Mouse (Mus musculus) CH12.LX (cell line): ENCODE results near the gene Sppl2b. TPM values are rescaled to one million over a fixed set of nuclear protein-coding genes. Genes with fewer than 3 reads are reported as not detected.
A peak's percentile ranks its signal among the peaks of the same experiment; 100 is the strongest.

Experiments
- DNase-seq: peaks from one replicate; pipeline ENCODE4 v3.0.0-alpha.2; 2013; ENCODE audit errors: extremely low read depth
- H3K27ac ChIP-seq: 2 replicates; pipeline ENCODE4 v1.5.1; 2012; ENCODE audit warnings: low read depth, mild to moderate bottlenecking, control low read depth, moderate library complexity; ENCODE audit not compliant: insufficient read depth
- H3K27me3 ChIP-seq: replicated peaks from 2 replicates; pipeline ENCODE3; 2012; ENCODE audit warnings: inconsistent platforms
- H3K36me3 ChIP-seq, 2 experiments: replicated peaks in 1 of 2; 2 replicates each; pipeline versions ENCODE3 to v1.6.1; 2012; ENCODE audit warnings: inconsistent platforms in 1 of 2, low read length in 1 of 2, mild to moderate bottlenecking in 1 of 2, mixed read lengths in 1 of 2, moderate library complexity in 1 of 2; ENCODE audit not compliant: control insufficient read depth in 1 of 2, insufficient read depth in 1 of 2
- H3K4me1 ChIP-seq, 2 experiments: 2 replicates each; pipeline ENCODE4 v1.6.1; 2012; ENCODE audit warnings: inconsistent platforms in 1 of 2, moderate library complexity in 1 of 2; ENCODE audit not compliant: insufficient read depth in 2 of 2, control insufficient read depth in 1 of 2
- H3K4me2 ChIP-seq: 2 replicates; pipeline ENCODE4 v1.6.1; 2012; ENCODE audit warnings: low read depth, mild to moderate bottlenecking, control low read depth; ENCODE audit not compliant: poor library complexity, insufficient read depth, severe bottlenecking
- H3K4me3 ChIP-seq, 3 experiments: fragments of 150-350 bp in 1 of 3; sonication (generic) in 1 of 3; replicated peaks in 1 of 3; 2 replicates each; pipeline versions ENCODE3 to v1.5.1; 2011 to 2012; ENCODE audit warnings: low read depth in 2 of 3, low read length in 2 of 3, mild to moderate bottlenecking in 2 of 3, moderate library complexity in 2 of 3, control low read depth in 1 of 3, improper control_type of control experiment in 1 of 3, inconsistent platforms in 1 of 3, mixed read lengths in 1 of 3; ENCODE audit not compliant: poor library complexity in 1 of 3
- H3K79me2 ChIP-seq: replicated peaks from 2 replicates; pipeline ENCODE4 v1.6.1; 2012; ENCODE audit warnings: mild to moderate bottlenecking, moderate library complexity; ENCODE audit not compliant: control insufficient read depth, poor library complexity, insufficient read depth, severe bottlenecking; ENCODE audit errors: extremely low read depth
- H3K9ac ChIP-seq: 2 replicates; pipeline ENCODE4 v1.6.1; 2012; ENCODE audit warnings: low read depth, mild to moderate bottlenecking, control low read depth, moderate library complexity; ENCODE audit not compliant: insufficient read depth
- H3K9me3 ChIP-seq: replicated peaks from 2 replicates; pipeline ENCODE3; 2012; ENCODE audit warnings: low read length, inconsistent platforms, mixed read lengths
- CTCF ChIP-seq, 2 experiments: IDR thresholded peaks in 1 of 2; conservative IDR thresholded peaks in 1 of 2; 2 replicates each; pipeline ENCODE4 v1.5.1; 2011 to 2012; ENCODE audit warnings: low read depth in 2 of 2, low read length in 2 of 2, improper control_type of control experiment in 1 of 2, inconsistent platforms in 1 of 2, mild to moderate bottlenecking in 1 of 2, moderate library complexity in 1 of 2
- ELF1 ChIP-seq: IDR thresholded peaks from 2 replicates; pipeline ENCODE4 v1.6.1; 2014; ENCODE audit warnings: low read depth, mild to moderate bottlenecking, inconsistent platforms, low read length, improper control_type of control experiment
- EP300 ChIP-seq: IDR thresholded peaks from 2 replicates; pipeline ENCODE4 v1.6.1; 2011; ENCODE audit warnings: low read length, improper control_type of control experiment
- GABPA ChIP-seq: IDR thresholded peaks from 2 replicates; pipeline ENCODE4 v1.6.1; 2012; ENCODE audit warnings: low read depth, low read length, improper control_type of control experiment, inconsistent platforms; ENCODE audit not compliant: insufficient replicate concordance
- JUND ChIP-seq: conservative IDR thresholded peaks from 2 replicates; pipeline ENCODE4 v1.6.1; 2011; ENCODE audit warnings: low read depth, low read length, improper control_type of control experiment
- KAT2A ChIP-seq: IDR thresholded peaks from 2 replicates; pipeline ENCODE4 v1.6.1; 2012; ENCODE audit warnings: low read length, improper control_type of control experiment, inconsistent platforms; ENCODE audit not compliant: insufficient replicate concordance
- MAFK ChIP-seq: IDR thresholded peaks from 2 replicates; pipeline ENCODE4 v1.6.1; 2011; ENCODE audit warnings: low read length, improper control_type of control experiment; ENCODE audit not compliant: insufficient replicate concordance
- MAZ ChIP-seq: IDR thresholded peaks from 2 replicates; pipeline ENCODE4 v1.6.1; 2012; ENCODE audit warnings: low read depth, mild to moderate bottlenecking, inconsistent platforms, low read length, improper control_type of control experiment, moderate library complexity
- MXI1 ChIP-seq: IDR thresholded peaks from 2 replicates; pipeline ENCODE4 v1.6.1; 2011; ENCODE audit warnings: mild to moderate bottlenecking, low read depth, low read length, improper control_type of control experiment
- NRF1 ChIP-seq: IDR thresholded peaks from 2 replicates; pipeline ENCODE4 v1.6.1; 2014; ENCODE audit warnings: low read depth, mild to moderate bottlenecking, inconsistent platforms, low read length, improper control_type of control experiment, moderate library complexity
- POLR2A ChIP-seq: IDR thresholded peaks from 2 replicates; pipeline ENCODE4 v1.6.1; 2011; ENCODE audit warnings: low read depth, mild to moderate bottlenecking, improper control_type of control experiment, low read length
- POLR2AphosphoS2 ChIP-seq: IDR thresholded peaks from 2 replicates; pipeline ENCODE4 v1.6.1; 2011; ENCODE audit warnings: low read depth, low read length, improper control_type of control experiment
- USF1 ChIP-seq: IDR thresholded peaks from 2 replicates; pipeline ENCODE4 v1.6.1; 2014; ENCODE audit warnings: low read depth, mild to moderate bottlenecking, inconsistent platforms, low read length, improper control_type of control experiment
- USF2 ChIP-seq: conservative IDR thresholded peaks from 2 replicates; pipeline ENCODE4 v1.6.1; 2011; ENCODE audit warnings: low read depth, low read length, improper control_type of control experiment
- ZKSCAN1 ChIP-seq: IDR thresholded peaks from 2 replicates; pipeline ENCODE4 v1.6.1; 2012; ENCODE audit warnings: low read depth, inconsistent platforms, low read length, improper control_type of control experiment, borderline replicate concordance
- dilution Hi-C: fragments of 300-500 bp; cut with MboI; formaldehyde crosslinking; loops from 2 replicates; pipeline ENCODE4 v1.14.3; 2020; ENCODE audit warnings: low sequenced_read_pairs; ENCODE audit not compliant: extremely low pct_unique_long_range_greater_than_20kb, extremely low pct_ligation_motif_present
- in situ Hi-C: fragments of 300-500 bp; cut with MboI; formaldehyde crosslinking; loops from 3 replicates; pipeline ENCODE4 v1.14.3; 2019; ENCODE audit warnings: low sequenced_read_pairs, low pct_ligation_motif_present, low pct_unique_long_range_greater_than_20kb, mixed read lengths
- polyA plus RNA-seq: library from polyadenylated mRNA; unstranded; fragments of >175 nt; gene quantifications from 2 replicates; pipeline ENCODE4 v1.2.1, GENCODE M21; 2012; ENCODE audit warnings: low read depth; ENCODE audit not compliant: insufficient read length
- total RNA-seq, 2 experiments: library from RNA; depleted of rRNA; stranded (reverse); fragments of 300-350 nt in 1 of 2; fragments of >200 nt in 1 of 2; gene quantifications; 2 replicates each; pipeline ENCODE4 v1.2.3; 2012 to 2014

Sppl2b gene
- total and polyA plus RNA-seq, 3 experiments = 13.8 to 24.1 (median 19.0) TPM

DNA sequence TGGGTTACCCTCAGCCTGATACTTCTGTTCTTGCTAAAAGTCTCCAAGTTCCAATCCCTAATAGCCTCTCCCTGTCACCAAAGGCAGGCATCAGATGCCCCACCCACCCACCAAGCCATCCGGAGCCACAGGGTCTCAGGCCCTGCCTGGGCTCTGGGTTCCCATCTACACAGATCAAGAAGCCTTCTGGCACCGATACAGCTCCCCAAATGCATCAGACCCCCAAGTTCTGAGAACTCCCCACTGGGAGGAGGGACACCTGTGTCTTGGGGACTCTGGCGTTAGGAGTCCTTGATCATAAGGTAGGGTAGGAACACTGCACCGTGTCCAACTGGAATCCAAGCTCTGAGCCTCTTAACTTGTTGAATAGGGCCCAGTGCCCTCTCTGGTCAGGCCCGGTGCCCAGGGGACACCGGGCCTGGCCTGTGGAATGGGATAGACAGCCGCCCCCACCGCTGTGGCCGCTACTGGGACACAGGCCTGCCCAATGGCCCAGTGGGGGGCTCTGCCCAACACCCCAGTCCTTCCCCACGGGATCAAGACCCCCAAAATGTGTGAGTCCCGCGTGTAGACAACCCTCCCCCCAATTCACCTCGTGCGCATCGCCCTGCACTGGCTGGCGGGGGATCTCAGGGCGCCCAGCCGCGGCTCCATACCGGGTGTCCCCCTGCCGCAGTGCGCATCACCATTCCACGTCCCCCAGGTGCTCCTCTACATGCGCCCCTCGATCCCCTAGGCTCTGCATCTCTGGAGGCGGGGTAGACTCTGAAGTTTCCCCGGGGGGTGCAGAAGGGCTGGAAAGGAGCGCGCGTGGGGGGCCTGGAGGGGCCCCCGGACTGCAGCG lies 11.8 kb upstream of the Sppl2b start:
- H3K27me3 ChIP-seq = peaks cover 47% of the 10 kb centered on the region
- no peak overlapping the region for H3K9ac ChIP-seq
- no peak overlapping the region for H3K4me2 ChIP-seq
- no peaks in the 10 kb centered on the region for H3K9me3 ChIP-seq
- no peaks in the 10 kb centered on the region for H3K79me2 ChIP-seq
- TF ChIP-seq POLR2AphosphoS2 (no peak), CTCF (conservative IDR thresholded peaks at IDR 0.05 in 1 of 2, IDR thresholded peaks at IDR 0.05 in 1 of 2; ENCODE audit: low read depth in 2 of 2, low read length in 2 of 2) (no peak), GABPA (no peak), USF2 (no peak), KAT2A (no peak), ELF1 (no peak), MAZ (no peak)
- peaks cover 0 to 11% of the 10 kb centered on the region in 2 experiments; a peak in 2 of 4 replicates for H3K4me1 ChIP-seq
- H3K36me3 ChIP-seq = no peaks in the 10 kb centered on the region
- dilution Hi-C loops = no loop called here
- H3K4me3 ChIP-seq = no peak overlapping the region
- no peak for DNase-seq
- in situ Hi-C loops = no loop called here
- H3K27ac ChIP-seq = no peak overlapping the region

DNA sequence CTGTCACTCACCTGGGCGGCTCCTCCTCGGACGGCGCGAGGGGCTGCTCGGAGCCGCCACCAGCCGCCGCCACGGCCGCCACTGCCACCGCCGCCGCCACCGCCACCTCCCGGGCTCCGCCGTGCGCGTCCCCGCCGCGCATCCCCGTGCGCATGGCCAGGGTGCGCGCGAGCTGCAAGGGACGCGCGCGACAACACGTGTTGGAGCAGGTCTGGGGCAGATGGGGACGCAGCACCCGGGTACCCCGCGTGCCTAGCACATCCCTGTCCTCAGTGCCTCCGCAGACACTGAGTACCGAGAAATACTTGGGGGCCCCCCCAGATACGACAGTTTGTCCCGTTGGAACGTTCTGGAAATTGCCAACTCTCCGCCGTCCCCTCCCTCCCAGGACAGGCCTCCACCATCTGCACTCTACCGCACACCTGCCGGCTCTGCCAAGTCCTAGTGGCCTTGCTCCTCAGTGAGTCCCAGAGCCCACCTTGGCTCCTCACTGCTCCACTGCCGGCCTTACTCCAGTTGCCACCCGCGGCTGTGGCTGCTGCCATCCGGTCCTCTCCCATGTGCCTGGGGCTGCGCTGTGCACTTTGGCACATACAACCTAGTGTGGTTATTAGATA lies 11.0 kb upstream of the Sppl2b start, which contains the start of gene Lingo3:
Gene Lingo3 (minus strand): TSS at position 109 of the 617 bp plus-strand sequence.
- H3K9ac ChIP-seq = no peak within 1 kb of the TSS
- no peak within 1 kb of the TSS for H3K4me2 ChIP-seq
- H3K36me3 ChIP-seq = peaks cover 0 to under 1% of the 10 kb centered on the region in 2 experiments
- no peak within 1 kb of the TSS for H3K4me3 ChIP-seq
- TF ChIP-seq MAFK (no peak), USF1 (no peak), EP300 (no peak), JUND (no peak), ZKSCAN1 (no peak), MXI1 (no peak), POLR2A (no peak), NRF1 (0 out of 2 replicates have a peak, but pooled peaks have one; percentile 20)
- in situ Hi-C loops (no loop called here), dilution Hi-C loops (no loop called here)
- H3K9me3 ChIP-seq = no peaks in the 10 kb centered on the region
- H3K79me2 ChIP-seq = no peaks in the 10 kb centered on the region
- no peak for DNase-seq
- H3K27me3 ChIP-seq = peaks cover 43% of the 10 kb centered on the region
- H3K4me1 ChIP-seq = peaks cover 3 to 18% of the 10 kb centered on the region in 2 experiments
- H3K27ac ChIP-seq = no peak within 1 kb of the TSS
